Mouse (Mus musculus) skeletal muscle tissue, postnatal 0 days (tissue): Measurements from ENCODE around the gene Afg1l. TPM values are rescaled to one million over a fixed set of nuclear protein-coding genes. Genes with fewer than 3 reads are reported as not detected.

Experiments
- polyA plus RNA-seq: library from polyadenylated mRNA; unstranded; fragments of >200 nt; fragmentation: Nextera tagmentation; extraction: Ambion mirVana; gene quantifications from 2 replicates; pipeline ENCODE4 v1.2.1, GENCODE M21; 2015

Gene Afg1l
- 6.2 and 7.1 TPM in 2 replicates for polyA plus RNA-seq

GRCm38 (mm10) chr10:42478341-42478720 lies at the start of gene Afg1l:
Afg1l (minus strand) TSS chr10:42478565.

GRCm38 (mm10) chr10:42501775-42502348 lies 23.5 kb upstream of the Afg1l start, which contains the start of gene Snx3:
Snx3 (plus strand) TSS chr10:42502030.

GRCm38 (mm10) chr10:42276507-42277345 lies 201.6 kb downstream of the Afg1l start, which contains the start of gene Foxo3:
Foxo3 (minus strand) TSS chr10:42276755.

Other genes with a start within 250 kb of the Afg1l start
- 6.9 and 7.5 TPM in 2 replicates for gene Foxo3, start 201.8 kb downstream of the Afg1l start, polyA plus RNA-seq
- gene Snx3, start 23.5 kb upstream of the Afg1l start, polyA plus RNA-seq, result 195 and 235 TPM in 2 replicates
- not detected in 2 replicates for gene Nr2e1, start 105.1 kb upstream of the Afg1l start, polyA plus RNA-seq
- 5.7 and 7.2 TPM in 2 replicates for gene Ostm1, start 105.3 kb upstream of the Afg1l start, polyA plus RNA-seq